In genomic region chr14:16526120-16526519, GRCm38 (mm10) we compare ENCODE assay signal across 10 mouse cellular contexts.
DNase-seq lines count a peak whose midpoint lies in the region; ATAC-seq lines count a peak whose summit lies in the region.
"Had no signal": no experiment of that assay in that cellular context is flagged by ENCODE, and none has a peak within 500 bp of the region (broad histone marks: within the 10 kb centered on the region; RNA-seq: fewer than 3 reads in every experiment).

No protein-coding gene starts in this region.

- no peaks in the 10 kb centered on the region for H3K9me3 ChIP-seq in hindbrain, embryonic 11.5 days (ENCODE audit: control insufficient read depth, low read length)
- H3K9me3 ChIP-seq: limb, embryonic 10.5 days had no signal

- no peak overlapping the region for H3K4me2 ChIP-seq in hindbrain, embryonic 11.5 days (replicated peaks; ENCODE audit: low read depth, low read length)

- WGBS in hindbrain, embryonic 11.5 days: 83% methylated on average over 3 of the region's 3 CpGs

- no peak for ATAC-seq in hindbrain, embryonic 11.5 days (ENCODE audit: low FRiP score)

- no peak overlapping the region for H3K27ac ChIP-seq in hindbrain, embryonic 11.5 days (ENCODE audit: low read depth, low read length)
- H3K27ac ChIP-seq: limb, embryonic 10.5 days had no signal

- no peaks in the 10 kb centered on the region for H3K4me1 ChIP-seq in hindbrain, embryonic 11.5 days (replicated peaks; ENCODE audit: control insufficient read depth, insufficient read depth, low read length)

- no peaks in the 10 kb centered on the region for H3K27me3 ChIP-seq in hindbrain, embryonic 11.5 days (ENCODE audit: control insufficient read depth, insufficient read depth, low read length)

- no peak overlapping the region for H3K9ac ChIP-seq in hindbrain, embryonic 11.5 days (ENCODE audit: low read depth, low read length)

- no peaks in the 10 kb centered on the region for H3K36me3 ChIP-seq in hindbrain, embryonic 11.5 days (ENCODE audit: control insufficient read depth, insufficient read depth, low read length)

- peak; percentile 21 to 45 for DNase-seq in urinary bladder, adult 18-20 months (ENCODE audit: low spot score in 2 of 2)
- no peak for DNase-seq in urinary bladder, postnatal 10 days (ENCODE audit: low spot score)
- DNase-seq in adrenal gland, postnatal 4 days (ENCODE audit: low spot score in 2 of 2): peak; percentile 5 to 10
- DNase-seq in kidney, adult 9 months: peak; percentile 52
- DNase-seq in skeletal muscle tissue, adult 2 months (ENCODE audit: low read depth, low spot score): peak; percentile 50
- no peak for DNase-seq in hindbrain, embryonic 11.5 days (ENCODE audit: low spot score)
- DNase-seq in thymus, postnatal 4 days: no peak
- DNase-seq in frontal cortex, postnatal 14 days (ENCODE audit: low spot score in 2 of 2): no peak
- DNase-seq: midbrain, embryonic 14.5 days had no signal

- no peak overlapping the region for H3K4me3 ChIP-seq in hindbrain, embryonic 11.5 days (ENCODE audit: low read depth, low read length)
- H3K4me3 ChIP-seq: limb, embryonic 10.5 days had no signal

Comparison
In these comparisons a context has a peak if more than half of its experiments do, and no peak if none do; other contexts are left out.
1. DNase-seq: peak in urinary bladder, adult 18-20 months (2 of 2), adrenal gland, postnatal 4 days (2 of 2), kidney, adult 9 months (single experiment) and skeletal muscle tissue, adult 2 months (single experiment); none in urinary bladder, postnatal 10 days (single experiment), hindbrain, embryonic 11.5 days (single experiment), thymus, postnatal 4 days (single experiment) and frontal cortex, postnatal 14 days (0 of 2).